Mouse (Mus musculus) embryo, embryonic 11 days (tissue): ENCODE results near the gene Slco2a1.

Experiments
- DNase-seq: peaks from one replicate; pipeline ENCODE4 v3.0.0-alpha.2; 2015

Gene Slco2a1

GRCm38 (mm10) chr9:103088661-103089060 lies 100.1 kb downstream of the Slco2a1 start:
- DNase-seq = no peak

- DNase-seq = no peak
Measured at GRCm38 (mm10) chr9:103090116-103090875, 101.8 kb downstream of the Slco2a1 start.

- DNase-seq = no peak
Measured at GRCm38 (mm10) chr9:103091039-103091883, 102.7 kb downstream of the Slco2a1 start.

- peak; percentile 93 for DNase-seq
Measured at GRCm38 (mm10) chr9:103092248-103092647, 103.7 kb downstream of the Slco2a1 start.

GRCm38 (mm10) chr9:103093681-103094080 lies 105.2 kb downstream of the Slco2a1 start:
- no peak for DNase-seq

- DNase-seq = peak; percentile 51
Measured at GRCm38 (mm10) chr9:103108341-103108798, 119.9 kb downstream of the Slco2a1 start.

- DNase-seq = no peak
Measured at GRCm38 (mm10) chr9:103108943-103109670, 120.6 kb downstream of the Slco2a1 start.

- no peak for DNase-seq
Measured at GRCm38 (mm10) chr9:103109911-103110310, 121.4 kb downstream of the Slco2a1 start.

- DNase-seq = no peak
Measured at GRCm38 (mm10) chr9:103110727-103111501, 122.4 kb downstream of the Slco2a1 start.

- DNase-seq = peak; percentile 85
Measured at GRCm38 (mm10) chr9:103111621-103112470, 123.3 kb downstream of the Slco2a1 start, which contains the start of gene Rab6b. Rab6b (plus strand) TSS chr9:103111787.

GRCm38 (mm10) chr9:103112471-103113271 lies 124.2 kb downstream of the Slco2a1 start:
- peak; percentile 63 for DNase-seq

- DNase-seq = no peak
Measured at GRCm38 (mm10) chr9:103113351-103113750, 124.8 kb downstream of the Slco2a1 start.

GRCm38 (mm10) chr9:103114326-103114725 lies 125.8 kb downstream of the Slco2a1 start:
- no peak for DNase-seq

GRCm38 (mm10) chr9:103114901-103115300 lies 126.4 kb downstream of the Slco2a1 start:
- no peak for DNase-seq

- DNase-seq = no peak
Measured at GRCm38 (mm10) chr9:103116941-103117340, 128.4 kb downstream of the Slco2a1 start.

GRCm38 (mm10) chr9:103117495-103117894 lies 129.0 kb downstream of the Slco2a1 start:
- peak; percentile 49 for DNase-seq

- DNase-seq = no peak
Measured at GRCm38 (mm10) chr9:103117951-103118350, 129.4 kb downstream of the Slco2a1 start.

- no peak for DNase-seq
Measured at GRCm38 (mm10) chr9:103118651-103119275, 130.3 kb downstream of the Slco2a1 start.

- no peak for DNase-seq
Measured at GRCm38 (mm10) chr9:103119781-103120180, 131.3 kb downstream of the Slco2a1 start.

GRCm38 (mm10) chr9:103120231-103120630 lies 131.7 kb downstream of the Slco2a1 start:
- DNase-seq = no peak
